Mouse (Mus musculus): ENCODE data around the gene Ivns1abp. TPM values are rescaled to one million over a fixed set of nuclear protein-coding genes. Genes with fewer than 3 reads are reported as not detected.

Ivns1abp gene
- polyA plus RNA-seq, 2 experiments = 208 to 235 TPM

GRCm38 (mm10) chr1:151328341-151329097, 15.8 kb upstream of the Ivns1abp start:
- Histone ChIP-seq H3K36me3 (ENCODE audit: control insufficient read depth, insufficient read depth, low read length) (no peaks in the 10 kb centered on the region), H3K27ac (replicated peaks; ENCODE audit: low read depth, low read length) (no peak overlapping the region), H3K4me2 (replicated peaks; ENCODE audit: low read depth, low read length, severe bottlenecking) (no peak overlapping the region), H3K27me3 (ENCODE audit: control insufficient read depth, insufficient read depth, low read length) (no peaks in the 10 kb centered on the region), H3K9ac (ENCODE audit: low read depth, low read length, severe bottlenecking) (no peak overlapping the region), H3K9me3 (ENCODE audit: control insufficient read depth, low read length) (no peaks in the 10 kb centered on the region), H3K4me3 (replicated peaks; ENCODE audit: low read length) (no peak overlapping the region), H3K4me1 (ENCODE audit: control insufficient read depth, insufficient read depth, low read length) (no peaks in the 10 kb centered on the region)
- no peak for DNase-seq (ENCODE audit: low spot score)
- ATAC-seq (ENCODE audit: low FRiP score, low read depth) = no peak
- no peak for TF ChIP-seq POLR2A (IDR thresholded peaks at IDR 0.05; ENCODE audit: borderline replicate concordance, extremely low read depth, insufficient read depth, insufficient read length)
- 88% methylated on average over 14 of the region's 14 CpGs for WGBS

GRCm38 (mm10) chr1:151329601-151330000, 14.7 kb upstream of the Ivns1abp start:
- no peaks in the 10 kb centered on the region for H3K4me1 ChIP-seq (ENCODE audit: control insufficient read depth, insufficient read depth, low read length)
- no peak overlapping the region for H3K4me3 ChIP-seq (replicated peaks; ENCODE audit: low read length)
- H3K4me2 ChIP-seq (replicated peaks; ENCODE audit: low read depth, low read length, severe bottlenecking) = no peak overlapping the region
- 76% methylated on average over 7 of the region's 7 CpGs for WGBS
- no peak for TF ChIP-seq POLR2A (IDR thresholded peaks at IDR 0.05; ENCODE audit: borderline replicate concordance, extremely low read depth, insufficient read depth, insufficient read length)
- DNase-seq (ENCODE audit: low spot score) = no peak
- no peak for ATAC-seq (ENCODE audit: low FRiP score, low read depth)
- H3K36me3 ChIP-seq (ENCODE audit: control insufficient read depth, insufficient read depth, low read length) = no peaks in the 10 kb centered on the region
- no peak overlapping the region for H3K9ac ChIP-seq (ENCODE audit: low read depth, low read length, severe bottlenecking)
- H3K27me3 ChIP-seq (ENCODE audit: control insufficient read depth, insufficient read depth, low read length) = no peaks in the 10 kb centered on the region
- H3K27ac ChIP-seq (replicated peaks; ENCODE audit: low read depth, low read length) = no peak overlapping the region
- H3K9me3 ChIP-seq (ENCODE audit: control insufficient read depth, low read length) = no peaks in the 10 kb centered on the region

- 88% methylated on average over 3 of the region's 3 CpGs for WGBS
- H3K27me3 ChIP-seq (ENCODE audit: control insufficient read depth, insufficient read depth, low read length) = no peaks in the 10 kb centered on the region
- no peak overlapping the region for H3K4me2 ChIP-seq (replicated peaks; ENCODE audit: low read depth, low read length, severe bottlenecking)
- no peaks in the 10 kb centered on the region for H3K9me3 ChIP-seq (ENCODE audit: control insufficient read depth, low read length)
- no peak for TF ChIP-seq POLR2A (IDR thresholded peaks at IDR 0.05; ENCODE audit: borderline replicate concordance, extremely low read depth, insufficient read depth, insufficient read length)
- no peaks in the 10 kb centered on the region for H3K4me1 ChIP-seq (ENCODE audit: control insufficient read depth, insufficient read depth, low read length)
- no peak for ATAC-seq (ENCODE audit: low FRiP score, low read depth)
- H3K9ac ChIP-seq (ENCODE audit: low read depth, low read length, severe bottlenecking) = no peak overlapping the region
- no peaks in the 10 kb centered on the region for H3K36me3 ChIP-seq (ENCODE audit: control insufficient read depth, insufficient read depth, low read length)
- no peak overlapping the region for H3K4me3 ChIP-seq (replicated peaks; ENCODE audit: low read length)
- no peak for DNase-seq (ENCODE audit: low spot score)
- no peak overlapping the region for H3K27ac ChIP-seq (replicated peaks; ENCODE audit: low read depth, low read length)
Observed at GRCm38 (mm10) chr1:151332819-151333218, 11.5 kb upstream of the Ivns1abp start.

- ATAC-seq (ENCODE audit: low FRiP score, low read depth) (no peak), DNase-seq (ENCODE audit: low spot score) (no peak)
- Histone ChIP-seq H3K9me3 (ENCODE audit: control insufficient read depth, low read length) (no peaks in the 10 kb centered on the region), H3K36me3 (ENCODE audit: control insufficient read depth, insufficient read depth, low read length) (no peaks in the 10 kb centered on the region), H3K9ac (ENCODE audit: low read depth, low read length, severe bottlenecking) (no peak overlapping the region), H3K4me1 (ENCODE audit: control insufficient read depth, insufficient read depth, low read length) (no peaks in the 10 kb centered on the region), H3K4me3 (replicated peaks; ENCODE audit: low read length) (no peak overlapping the region), H3K27ac (replicated peaks; ENCODE audit: low read depth, low read length) (no peak overlapping the region), H3K27me3 (ENCODE audit: control insufficient read depth, insufficient read depth, low read length) (no peaks in the 10 kb centered on the region), H3K4me2 (replicated peaks; ENCODE audit: low read depth, low read length, severe bottlenecking) (no peak overlapping the region)
- no peak for TF ChIP-seq POLR2A (IDR thresholded peaks at IDR 0.05; ENCODE audit: borderline replicate concordance, extremely low read depth, insufficient read depth, insufficient read length)
Observed at GRCm38 (mm10) chr1:151338234-151338633, 6.0 kb upstream of the Ivns1abp start.

GRCm38 (mm10) chr1:151338941-151339340, 5.3 kb upstream of the Ivns1abp start:
- no peak overlapping the region for H3K4me2 ChIP-seq (replicated peaks; ENCODE audit: low read depth, low read length, severe bottlenecking)

More at GRCm38 (mm10) chr1:151338941-151339340, 5.3 kb upstream of the Ivns1abp start:
- H3K27me3 ChIP-seq (ENCODE audit: control insufficient read depth, insufficient read depth, low read length) = no peaks in the 10 kb centered on the region
- no peak overlapping the region for H3K9ac ChIP-seq (ENCODE audit: low read depth, low read length, severe bottlenecking)
- WGBS = 66% methylated on average over 2 of the region's 2 CpGs
- ATAC-seq (ENCODE audit: low FRiP score, low read depth) = no peak
- H3K4me1 ChIP-seq (ENCODE audit: control insufficient read depth, insufficient read depth, low read length) = peaks cover 2% of the 10 kb centered on the region; the same call in 1 of the 2 replicates
- H3K36me3 ChIP-seq (ENCODE audit: control insufficient read depth, insufficient read depth, low read length) = no peaks in the 10 kb centered on the region
- no peaks in the 10 kb centered on the region for H3K9me3 ChIP-seq (ENCODE audit: control insufficient read depth, low read length)
- H3K4me3 ChIP-seq (replicated peaks; ENCODE audit: low read length) = no peak overlapping the region
- no peak for DNase-seq (ENCODE audit: low spot score)
- no peak overlapping the region for H3K27ac ChIP-seq (replicated peaks; ENCODE audit: low read depth, low read length)
- TF ChIP-seq POLR2A (IDR thresholded peaks at IDR 0.05; ENCODE audit: borderline replicate concordance, extremely low read depth, insufficient read depth, insufficient read length) = no peak

Data from limb, embryonic 14.5 days (tissue).